Mouse (Mus musculus) megakaryocyte, embryonic 14.5 days (primary cell): ENCODE data around the gene Cachd1.

Experiments used
- FLI1 ChIP-seq: IDR thresholded peaks from 2 replicates; pipeline ENCODE4 v1.6.1; 2012; ENCODE audit warnings: low read length, inconsistent platforms, mixed read lengths
- GATA1 ChIP-seq: IDR thresholded peaks from 3 replicates; pipeline ENCODE4 v1.6.1; 2012; ENCODE audit warnings: mixed read lengths, low read length, inconsistent platforms, borderline replicate concordance

DNA sequence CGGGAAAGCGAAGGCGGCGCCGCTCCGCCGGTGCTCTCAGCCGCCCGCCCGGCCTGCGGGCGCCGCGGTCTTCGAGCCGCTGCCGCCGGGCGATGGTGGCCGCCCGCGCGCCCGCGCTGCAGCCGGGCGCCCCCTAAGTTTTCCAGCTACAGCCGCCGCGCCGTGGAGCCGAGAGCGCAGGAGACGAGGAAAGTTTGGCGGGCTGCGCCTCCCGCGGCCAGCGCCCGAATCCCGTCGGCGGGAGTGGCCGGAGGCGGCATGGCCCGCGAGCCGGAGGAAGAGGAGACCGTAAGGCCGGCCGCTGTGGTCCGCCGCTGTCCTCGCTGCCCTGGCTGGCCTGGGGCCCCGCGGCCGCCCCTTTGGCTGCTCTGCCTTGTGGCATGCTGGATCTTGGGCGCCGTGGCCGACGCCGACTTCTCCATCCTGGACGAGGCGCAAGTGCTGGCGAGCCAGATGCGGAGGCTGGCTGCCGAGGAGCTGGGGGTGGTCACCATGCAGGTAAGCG is 448 bp downstream of the Cachd1 start:
- no peak for TF ChIP-seq GATA1
- no peak for TF ChIP-seq FLI1
